Mouse (Mus musculus) heart, adult 2 months (tissue): ENCODE results near the gene Ank3. TPM values are rescaled to one million over a fixed set of nuclear protein-coding genes. Genes with fewer than 3 reads are reported as not detected.

Source experiments
- DNase-seq, 2 experiments: peaks; one replicate each; pipeline ENCODE4 v3.0.0; 2021
- H3K27ac ChIP-seq: fragments of 200-600 bp; 2 replicates; pipeline ENCODE4 v1.8.1; 2022
- H3K27me3 ChIP-seq: fragments of 200-500 bp; 2 replicates; pipeline ENCODE4 v1.6.1; 2012; ENCODE audit warnings: mild to moderate bottlenecking, low read length, inconsistent platforms, mixed read lengths; ENCODE audit not compliant: control insufficient read depth, insufficient read depth
- H3K36me3 ChIP-seq: fragments of 200-500 bp; 2 replicates; pipeline ENCODE4 v1.6.1; 2012; ENCODE audit warnings: low read length, inconsistent platforms; ENCODE audit not compliant: control insufficient read depth, insufficient read depth
- H3K4me1 ChIP-seq: fragments of 200-500 bp; 2 replicates; pipeline ENCODE4 v1.6.1; 2011; ENCODE audit warnings: low read length; ENCODE audit not compliant: control insufficient read depth, insufficient read depth
- H3K4me3 ChIP-seq: fragments of 200-600 bp; 2 replicates; pipeline ENCODE4 v1.8.1; 2022
- H3K79me2 ChIP-seq: fragments of 200-500 bp; replicated peaks from 2 replicates; pipeline ENCODE4 v1.6.1; 2012; ENCODE audit warnings: mild to moderate bottlenecking, inconsistent platforms, low read length, moderate library complexity, mixed read lengths; ENCODE audit not compliant: control insufficient read depth, insufficient read depth
- H3K9ac ChIP-seq: fragments of 200-500 bp; 2 replicates; pipeline ENCODE4 v1.6.1; 2012; ENCODE audit warnings: low read depth, mild to moderate bottlenecking, control low read depth, inconsistent platforms, low read length, mixed read lengths
- CTCF ChIP-seq: fragments of 200-600 bp; IDR thresholded peaks from 2 replicates; pipeline ENCODE4 v1.8.1; 2022; ENCODE audit warnings: antibody characterized with exemption, mild to moderate bottlenecking, moderate library complexity
- EP300 ChIP-seq: fragments of 200-500 bp; IDR thresholded peaks from 2 replicates; pipeline ENCODE4 v1.6.1; 2011; ENCODE audit warnings: low read depth, low read length, control low read depth; ENCODE audit not compliant: insufficient read depth
- POLR2A ChIP-seq: fragments of 200-500 bp; IDR thresholded peaks from 2 replicates; pipeline ENCODE4 v1.6.1; 2011; ENCODE audit warnings: mild to moderate bottlenecking, low read depth, low read length, control low read depth; ENCODE audit not compliant: insufficient read depth
- WGBS: fragments of 180-500 bp; shearing (Covaris S2); methylation state at CpG from one replicate; pipeline ENCODE4 v1.1.7; 2018; 5-methylcytosine and 5-hydroxymethylcytosine counted together
- intact Hi-C: fragments of 180-260 bp; cut with DNase I; formaldehyde crosslinking; loops from one replicate; pipeline ENCODE4 v1.15.1; 2025
- polyA plus RNA-seq: library from polyadenylated mRNA; depleted of rRNA; stranded (reverse); fragments of >200 nt; gene quantifications from 2 replicates; pipeline ENCODE4 v1.2.3, GENCODE M21; 2012
- total RNA-seq, 2 experiments: library from RNA; stranded (reverse); gene quantifications; 2 replicates each; pipeline ENCODE4 v1.2.3; 2021

Gene Ank3
- total and polyA plus RNA-seq, 3 experiments, result 16.8 to 80.3 (median 64.6) TPM

GRCm38 (mm10) chr10:69650074-69650473 is 251.5 kb downstream of the Ank3 start:
- H3K36me3 ChIP-seq, result no peaks in the 10 kb centered on the region
- intact Hi-C loops, result loop anchor here (5.0 kb wide), 3 partner anchors 38 to 278 kb away; no protein-coding TSS in a partner anchor
- H3K27ac ChIP-seq, result no peak overlapping the region
- peaks cover 26% of the 10 kb centered on the region for H3K4me1 ChIP-seq
- DNase-seq, result no peak
- H3K27me3 ChIP-seq, result no peaks in the 10 kb centered on the region
- 37% methylated on average over 3 of the region's 4 CpGs for WGBS
- TF ChIP-seq EP300, result no peak
- no peak for TF ChIP-seq POLR2A
- TF ChIP-seq CTCF, result no peak
- H3K4me3 ChIP-seq, result no peak overlapping the region
- H3K79me2 ChIP-seq, result peaks cover 3% of the 10 kb centered on the region; the same call in 1 of the 2 replicates
- H3K9ac ChIP-seq, result no peak overlapping the region

DNA sequence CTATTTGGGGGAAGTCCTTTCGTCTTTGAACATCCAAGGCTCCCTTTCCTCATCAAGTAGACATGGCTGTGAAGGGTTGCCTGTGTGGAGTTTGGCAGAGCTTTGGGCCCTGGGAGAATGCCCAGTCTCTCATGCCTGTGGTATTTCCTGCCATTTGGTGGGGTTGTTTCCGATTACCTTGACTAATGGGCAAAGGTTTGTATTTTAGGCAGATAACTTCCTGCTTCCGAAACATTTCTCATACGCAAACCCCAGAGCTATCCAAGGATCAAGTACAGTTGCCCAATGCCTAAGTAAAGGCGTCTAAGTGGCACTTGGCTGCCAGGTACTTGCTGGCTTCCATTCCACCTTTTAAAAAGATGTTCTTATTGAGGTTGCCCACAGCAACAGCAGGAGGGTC is 254.1 kb downstream of the Ank3 start:
- Histone ChIP-seq H3K9ac (no peak overlapping the region), H3K79me2 (peaks cover 1% of the 10 kb centered on the region; the same call in 1 of the 2 replicates), H3K4me3 (no peak overlapping the region), H3K36me3 (no peaks in the 10 kb centered on the region), H3K27ac (no peak overlapping the region), H3K27me3 (no peaks in the 10 kb centered on the region), H3K4me1 (peaks cover 13% of the 10 kb centered on the region)
- 6% methylated on average over 5 of the region's 5 CpGs for WGBS
- DNase-seq, result peak; percentile 55 to 68
- intact Hi-C loops, result loop anchor here (5.0 kb wide), 3 partner anchors 40 to 280 kb away; no protein-coding TSS in a partner anchor
- no peak for TF ChIP-seq EP300
- no peak for TF ChIP-seq CTCF
- no peak for TF ChIP-seq POLR2A

- no peak for DNase-seq
- Histone ChIP-seq H3K9ac (no peak overlapping the region), H3K4me1 (peaks cover 12% of the 10 kb centered on the region), H3K36me3 (no peaks in the 10 kb centered on the region), H3K79me2 (peaks cover 1% of the 10 kb centered on the region; the same call in 1 of the 2 replicates), H3K27ac (no peak overlapping the region), H3K27me3 (no peaks in the 10 kb centered on the region), H3K4me3 (no peak overlapping the region)
- intact Hi-C loops, result loop anchor here (5.0 kb wide), 3 partner anchors 41 to 281 kb away; no protein-coding TSS in a partner anchor
- TF ChIP-seq POLR2A, result no peak
- 12% methylated on average over 5 of the region's 5 CpGs for whole genome bisulfite sequencing
Observed at GRCm38 (mm10) chr10:69653121-69653677, 254.6 kb downstream of the Ank3 start.

- TF ChIP-seq EP300, result no peak
- no peak for TF ChIP-seq POLR2A
- no peak for TF ChIP-seq CTCF
- H3K9ac ChIP-seq, result no peak overlapping the region
- peaks cover 1% of the 10 kb centered on the region; the same call in 1 of the 2 replicates for H3K79me2 ChIP-seq
- no peak overlapping the region for H3K27ac ChIP-seq
- intact Hi-C loops, result loop anchor here (5.0 kb wide), 3 partner anchors 42 to 282 kb away; no protein-coding TSS in a partner anchor
- H3K36me3 ChIP-seq, result no peaks in the 10 kb centered on the region
- no peak for DNase-seq
- no peak overlapping the region for H3K4me3 ChIP-seq
- WGBS, result 95% methylated on average over 2 of the region's 2 CpGs
- H3K4me1 ChIP-seq, result peaks cover 12% of the 10 kb centered on the region
- H3K27me3 ChIP-seq, result no peaks in the 10 kb centered on the region
Observed at GRCm38 (mm10) chr10:69654176-69654575, 255.6 kb downstream of the Ank3 start.

DNA sequence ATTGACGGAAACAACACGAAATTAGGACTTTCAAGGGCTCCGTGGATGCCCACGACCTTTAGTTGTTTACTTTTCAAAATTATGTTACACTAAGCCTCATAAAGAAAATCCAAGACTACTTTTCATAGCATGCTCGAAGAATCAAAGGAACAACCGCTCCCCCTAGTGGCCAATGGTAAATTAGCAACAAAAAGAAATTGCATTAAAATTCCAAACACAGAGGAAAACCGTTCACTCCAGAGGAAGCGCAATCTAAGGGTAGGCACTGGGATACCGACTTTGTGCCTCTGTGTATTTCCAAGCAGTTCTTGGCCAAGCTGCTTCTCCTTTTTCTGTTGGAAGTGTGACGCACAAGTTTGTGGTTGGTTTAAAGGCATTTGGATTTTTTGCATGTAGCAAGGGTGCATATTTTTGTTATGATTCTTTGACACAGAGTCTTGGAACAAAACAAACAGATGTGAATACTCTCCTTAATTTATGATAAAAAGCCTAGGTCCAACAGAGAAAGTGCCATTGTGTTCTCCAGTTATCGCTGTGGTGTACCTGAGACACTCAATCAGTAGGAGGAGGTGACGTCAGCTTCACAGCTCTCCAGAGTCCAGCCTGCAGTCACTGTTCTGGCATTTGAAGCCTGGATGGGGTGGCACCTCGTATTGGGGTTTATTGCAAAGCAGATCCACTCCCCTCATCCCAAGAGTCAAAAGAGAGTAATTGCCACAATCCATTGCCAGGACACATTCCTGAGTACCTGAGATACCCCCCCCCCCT is 256.5 kb downstream of the Ank3 start:
- Histone ChIP-seq H3K79me2 (peaks cover 1% of the 10 kb centered on the region; the same call in 1 of the 2 replicates), H3K4me1 (peaks cover 9% of the 10 kb centered on the region), H3K4me3 (no peak overlapping the region), H3K27ac (no peak overlapping the region), H3K36me3 (no peaks in the 10 kb centered on the region), H3K27me3 (no peaks in the 10 kb centered on the region), H3K9ac (no peak overlapping the region)
- 14% methylated on average over 13 of the region's 13 CpGs for WGBS
- intact Hi-C loops, result loop anchor here (1.0 to 5.0 kb wide), 6 partner anchors 43 to 642 kb away; no protein-coding TSS in a partner anchor
- TF ChIP-seq POLR2A (no peak), CTCF (peak; percentile 87)
- DNase-seq, result no peak

- peak in 1 of 2 experiments; percentile 26 for DNase-seq
- peaks cover 1% of the 10 kb centered on the region; the same call in 1 of the 2 replicates for H3K79me2 ChIP-seq
- TF ChIP-seq EP300 (no peak), CTCF (peak; percentile 85), POLR2A (no peak)
- 10% methylated on average over 3 of the region's 3 CpGs for WGBS
- H3K36me3 ChIP-seq, result no peaks in the 10 kb centered on the region
- H3K4me3 ChIP-seq, result no peak overlapping the region
- intact Hi-C loops, result loop anchor here (5.0 kb wide), 2 partner anchors 311 to 641 kb away; no protein-coding TSS in a partner anchor
- H3K27ac ChIP-seq, result no peak overlapping the region
- H3K4me1 ChIP-seq, result peaks cover 9% of the 10 kb centered on the region
- H3K27me3 ChIP-seq, result no peaks in the 10 kb centered on the region
- no peak overlapping the region for H3K9ac ChIP-seq
Observed at GRCm38 (mm10) chr10:69656321-69656720, 257.7 kb downstream of the Ank3 start.
